Mouse (Mus musculus) C2C12 (cell line): Measurements from ENCODE around the gene Kmt5a.

Experiments
- CEBPB ChIP-seq: IDR thresholded peaks from one replicate; pipeline ENCODE4 v1.6.1; 2011; ENCODE audit warnings: low read depth, mild to moderate bottlenecking, control low read depth, moderate library complexity
- CTCF ChIP-seq: IDR thresholded peaks from one replicate; pipeline ENCODE4 v1.5.1; 2011; ENCODE audit not compliant: control insufficient read depth, insufficient read depth, insufficient read length
- FOSL1 ChIP-seq: IDR thresholded peaks from one replicate; pipeline ENCODE4 v1.8.0; 2011; ENCODE audit warnings: mild to moderate bottlenecking, low read length; ENCODE audit not compliant: poor library complexity, insufficient read depth, severe bottlenecking
- MAX ChIP-seq: IDR thresholded peaks from one replicate; pipeline ENCODE4 v1.6.1; 2011; ENCODE audit warnings: mild to moderate bottlenecking, control low read depth
- MYOD1 ChIP-seq: IDR thresholded peaks from one replicate; pipeline ENCODE4 v1.6.1; 2011; ENCODE audit warnings: low read depth; ENCODE audit not compliant: control insufficient read depth, insufficient read length
- MYOG ChIP-seq: IDR thresholded peaks from one replicate; pipeline ENCODE4 v1.6.1; 2011; ENCODE audit not compliant: control insufficient read depth, insufficient read length; ENCODE audit errors: extremely low read depth
- USF1 ChIP-seq: IDR thresholded peaks from one replicate; pipeline ENCODE4 v1.6.1; 2011; ENCODE audit warnings: low read depth, mild to moderate bottlenecking, control low read depth, moderate library complexity

- TF ChIP-seq CTCF (no peak), USF1 (no peak), MYOD1 (no peak), MAX (no peak), CEBPB (no peak), MYOG (no peak), FOSL1 (no peak)
Observed at GRCm38 (mm10) chr5:124456762-124457161, 17.0 kb downstream of the Kmt5a start.
